Mouse (Mus musculus) stomach, embryonic 14.5 days (tissue): Measurements from ENCODE around the gene Bap1. TPM values are rescaled to one million over a fixed set of nuclear protein-coding genes. Genes with fewer than 3 reads are reported as not detected.
A peak's percentile ranks its signal among the peaks of the same experiment; 100 is the strongest.

Source experiments
- ATAC-seq: fragments of 200-750 bp; cut with Nextera tagmentation; 2 replicates; pipeline ENCODE4 v1.8.0; 2017; ENCODE audit warnings: low read depth, moderate TSS enrichment; ENCODE audit not compliant: insufficient number of reproducible peaks, insufficient read depth, low FRiP score
- H3K27ac ChIP-seq: fragments of 300-500 bp; sonication (generic); 2 replicates; pipeline ENCODE4 v1.5.1; 2014; ENCODE audit warnings: mild to moderate bottlenecking, low read length, moderate library complexity, mixed read lengths
- H3K27me3 ChIP-seq: fragments of 300-500 bp; sonication (generic); 2 replicates; pipeline ENCODE4 v1.6.1; 2014; ENCODE audit warnings: low read length, control low read depth, mixed read lengths; ENCODE audit not compliant: control insufficient read depth, insufficient read depth
- H3K36me3 ChIP-seq: fragments of 300-500 bp; sonication (generic); 2 replicates; pipeline ENCODE4 v1.6.1; 2014; ENCODE audit warnings: mild to moderate bottlenecking, control low read depth, low read length, moderate library complexity, mixed read lengths; ENCODE audit not compliant: control insufficient read depth, insufficient read depth
- H3K4me1 ChIP-seq: fragments of 300-500 bp; sonication (generic); 2 replicates; pipeline ENCODE4 v1.6.1; 2014; ENCODE audit warnings: low read length, control low read depth, mixed read lengths; ENCODE audit not compliant: control insufficient read depth, insufficient read depth
- H3K4me2 ChIP-seq: fragments of 300-500 bp; sonication (generic); replicated peaks from 2 replicates; pipeline ENCODE4 v1.6.1; 2014; ENCODE audit warnings: low read depth, low read length, control low read depth
- H3K4me3 ChIP-seq: fragments of 300-500 bp; sonication (generic); 2 replicates; pipeline ENCODE4 v1.5.1; 2014; ENCODE audit warnings: low read depth, low read length, control low read depth
- H3K9ac ChIP-seq: fragments of 300-500 bp; sonication (generic); replicated peaks from 2 replicates; pipeline ENCODE4 v1.6.1; 2014; ENCODE audit warnings: low read depth, mild to moderate bottlenecking, control low read depth, low read length, moderate library complexity, mixed read lengths
- H3K9me3 ChIP-seq: fragments of 300-500 bp; sonication (generic); 2 replicates; pipeline ENCODE4 v1.6.1; 2016; ENCODE audit warnings: low read depth, low read length, control low read depth; ENCODE audit not compliant: control insufficient read depth
- WGBS: fragments of 180-500 bp; shearing (Covaris S2); extraction: QIAGEN DNeasy Blood & Tissue Kit; methylation state at CpG from one replicate; pipeline ENCODE4 v1.1.7; 2014; 5-methylcytosine and 5-hydroxymethylcytosine counted together
- polyA plus RNA-seq: library from polyadenylated mRNA; unstranded; fragments of >200 nt; fragmentation: Nextera tagmentation; extraction: Ambion mirVana; gene quantifications from 2 replicates; pipeline ENCODE4 v1.2.1, GENCODE M21; 2014

Gene Bap1
- polyA plus RNA-seq, 1 experiment from 2014 or later, result 73.1 TPM

GRCm38 (mm10) chr14:31226978-31227377 lies 24.3 kb upstream of the Bap1 start:
- Histone ChIP-seq H3K27ac (peak overlapping the region; percentile 55; the same call in 1 of the 2 replicates), H3K4me3 (no peak overlapping the region), H3K36me3 (no peaks in the 10 kb centered on the region), H3K4me1 (no peaks in the 10 kb centered on the region), H3K4me2 (no peak overlapping the region), H3K9me3 (no peaks in the 10 kb centered on the region), H3K9ac (no peak overlapping the region), H3K27me3 (no peaks in the 10 kb centered on the region)
- peak; percentile 89; the same call in 1 of the 2 replicates for ATAC-seq
- 43% methylated on average over 4 of the region's 4 CpGs for WGBS

- no peaks in the 10 kb centered on the region for H3K36me3 ChIP-seq
- H3K4me3 ChIP-seq, result no peak overlapping the region
- H3K4me1 ChIP-seq, result no peaks in the 10 kb centered on the region
- no peak for ATAC-seq
- H3K9me3 ChIP-seq, result no peaks in the 10 kb centered on the region
- H3K27ac ChIP-seq, result peak overlapping the region; percentile 15; the same call in 1 of the 2 replicates
- H3K27me3 ChIP-seq, result no peaks in the 10 kb centered on the region
- no peak overlapping the region for H3K9ac ChIP-seq
- H3K4me2 ChIP-seq, result no peak overlapping the region
- WGBS, result 63% methylated on average over 6 of the region's 6 CpGs
These were observed 23.0 kb upstream of the Bap1 start for GRCm38 (mm10) chr14:31228234-31228633.

GRCm38 (mm10) chr14:31230442-31230841 lies 20.8 kb upstream of the Bap1 start:
- H3K4me1 ChIP-seq, result no peaks in the 10 kb centered on the region
- H3K9ac ChIP-seq, result no peak overlapping the region
- no peak overlapping the region for H3K27ac ChIP-seq
- H3K27me3 ChIP-seq, result no peaks in the 10 kb centered on the region
- H3K4me3 ChIP-seq, result no peak overlapping the region
- no peaks in the 10 kb centered on the region for H3K36me3 ChIP-seq
- WGBS, result 60% methylated on average over 8 of the region's 8 CpGs
- H3K9me3 ChIP-seq, result no peaks in the 10 kb centered on the region
- H3K4me2 ChIP-seq, result no peak overlapping the region
- ATAC-seq, result no peak

DNA sequence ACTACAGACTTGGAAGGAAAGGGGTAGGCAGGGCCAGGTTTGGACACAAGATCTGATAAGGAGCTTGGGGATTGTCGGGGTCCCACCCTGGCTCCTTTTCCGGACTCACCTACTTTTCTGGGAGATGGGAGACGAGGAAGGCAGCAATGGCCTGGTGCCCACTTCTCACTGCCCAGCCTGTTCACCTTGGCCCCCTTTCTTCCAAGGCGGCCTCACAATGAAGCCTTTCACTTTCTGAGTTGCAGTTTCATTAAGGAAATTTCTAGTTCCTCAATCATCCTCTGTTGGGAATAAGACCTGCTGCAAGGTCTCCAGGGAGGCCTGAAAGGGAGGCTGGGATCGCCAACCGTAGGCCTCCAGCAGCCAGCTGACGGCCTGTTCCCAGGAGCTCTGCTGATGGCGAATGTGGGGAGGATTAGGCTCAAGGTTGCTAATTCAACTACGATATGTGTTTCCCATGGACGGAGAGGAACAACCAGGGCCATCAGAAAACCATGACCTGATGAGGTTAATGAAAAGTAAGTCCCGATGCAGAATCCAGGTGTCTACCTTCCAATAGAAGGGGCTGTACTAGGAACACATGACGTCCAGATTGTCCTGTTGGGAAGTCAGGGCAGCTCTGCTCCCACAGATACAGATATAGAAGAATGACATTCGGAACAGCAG lies 18.7 kb upstream of the Bap1 start:
- ATAC-seq, result no peak
- Histone ChIP-seq H3K4me3 (no peak overlapping the region), H3K27me3 (no peaks in the 10 kb centered on the region), H3K27ac (no peak overlapping the region; the same call in 1 of the 2 replicates), H3K4me1 (no peaks in the 10 kb centered on the region), H3K9me3 (no peaks in the 10 kb centered on the region), H3K4me2 (no peak overlapping the region), H3K36me3 (no peaks in the 10 kb centered on the region), H3K9ac (no peak overlapping the region)
- 85% methylated on average over 13 of the region's 13 CpGs for WGBS

DNA sequence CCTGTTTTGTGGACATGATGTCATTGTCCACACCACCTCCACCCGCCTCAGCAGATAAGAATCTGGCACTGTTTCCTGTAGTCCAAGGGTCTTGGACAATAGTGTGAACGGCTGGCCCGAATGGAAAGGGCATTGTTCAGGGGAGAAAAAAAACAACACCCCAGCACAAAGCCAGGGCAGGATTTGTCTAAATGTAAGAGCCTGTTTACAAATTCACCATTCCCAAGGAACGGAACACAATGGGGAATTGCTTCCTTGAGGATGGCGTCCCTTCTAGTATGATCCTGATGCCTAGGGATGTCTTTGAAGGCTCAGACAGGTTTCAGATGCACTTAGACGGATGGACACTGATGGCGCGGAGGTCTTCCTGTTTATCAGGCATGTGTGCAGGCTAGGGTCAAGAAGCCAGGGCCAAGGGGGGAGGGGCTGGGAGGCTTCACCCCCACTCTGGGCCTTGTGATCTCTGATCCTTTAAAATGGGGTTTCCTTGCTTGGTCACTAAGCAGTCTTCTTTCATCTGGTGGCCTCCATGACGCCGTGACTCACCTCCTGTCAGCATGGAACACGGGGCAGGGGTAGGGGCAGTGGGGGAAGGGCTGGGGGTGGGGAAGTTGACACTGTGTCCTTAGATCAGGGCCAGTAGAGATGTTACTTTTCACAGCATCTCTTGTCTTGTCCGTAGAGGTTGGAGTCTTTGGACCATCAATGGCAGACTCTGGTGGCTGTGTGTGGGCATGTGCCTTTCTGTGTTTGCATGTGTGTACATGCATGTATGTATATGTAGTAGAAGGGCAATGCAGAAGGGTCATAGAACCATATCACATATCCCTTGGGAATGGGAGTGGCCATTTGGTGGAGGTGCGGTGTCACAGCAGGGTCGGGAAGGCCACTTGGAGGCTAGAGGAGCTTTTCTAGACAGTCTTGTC lies 17.9 kb upstream of the Bap1 start:
- H3K36me3 ChIP-seq, result no peaks in the 10 kb centered on the region
- H3K4me3 ChIP-seq, result no peak overlapping the region
- no peaks in the 10 kb centered on the region for H3K9me3 ChIP-seq
- 0 out of 2 replicates have a peak overlapping the region, but pooled peaks have one; percentile 2 for H3K27ac ChIP-seq
- no peaks in the 10 kb centered on the region for H3K27me3 ChIP-seq
- no peak overlapping the region for H3K9ac ChIP-seq
- no peak for ATAC-seq
- 76% methylated on average over 14 of the region's 14 CpGs for WGBS
- no peaks in the 10 kb centered on the region for H3K4me1 ChIP-seq
- H3K4me2 ChIP-seq, result no peak overlapping the region

DNA sequence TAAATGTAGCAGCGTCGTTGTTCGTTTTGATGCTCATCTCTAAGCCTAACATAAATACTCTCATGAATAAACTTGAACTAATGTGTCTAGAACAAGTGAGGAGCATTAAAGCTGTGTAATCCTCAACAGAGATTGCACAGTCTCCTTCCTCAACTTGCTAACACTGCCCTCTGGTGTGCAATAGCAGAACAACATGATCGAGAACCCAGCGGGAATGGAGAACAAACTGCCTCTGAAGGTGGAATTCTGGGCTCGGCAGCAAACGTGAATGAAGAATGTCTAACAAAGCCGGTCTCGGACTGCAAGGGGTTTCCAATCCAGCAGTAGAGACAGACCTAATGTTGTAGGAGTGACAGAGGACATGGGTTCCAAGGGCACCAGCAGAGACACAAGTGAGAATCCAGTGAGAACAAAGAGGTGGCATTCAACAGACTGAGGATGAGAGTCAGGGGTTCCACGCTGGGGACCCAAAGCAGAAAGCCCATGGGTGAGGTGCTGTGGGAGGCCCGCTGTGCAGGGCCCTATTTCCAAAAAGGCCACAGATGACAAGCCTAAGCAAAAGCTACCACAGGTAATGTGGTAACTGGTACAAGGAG lies 17.2 kb upstream of the Bap1 start:
- Histone ChIP-seq H3K36me3 (no peaks in the 10 kb centered on the region), H3K4me1 (no peaks in the 10 kb centered on the region), H3K27ac (0 out of 2 replicates have a peak overlapping the region, but pooled peaks have one; percentile 2), H3K4me2 (no peak overlapping the region), H3K4me3 (no peak overlapping the region), H3K9ac (no peak overlapping the region), H3K27me3 (no peaks in the 10 kb centered on the region), H3K9me3 (no peaks in the 10 kb centered on the region)
- ATAC-seq, result peak; percentile 58; the same call in 1 of the 2 replicates
- WGBS, result 11% methylated on average over 11 of the region's 11 CpGs

DNA sequence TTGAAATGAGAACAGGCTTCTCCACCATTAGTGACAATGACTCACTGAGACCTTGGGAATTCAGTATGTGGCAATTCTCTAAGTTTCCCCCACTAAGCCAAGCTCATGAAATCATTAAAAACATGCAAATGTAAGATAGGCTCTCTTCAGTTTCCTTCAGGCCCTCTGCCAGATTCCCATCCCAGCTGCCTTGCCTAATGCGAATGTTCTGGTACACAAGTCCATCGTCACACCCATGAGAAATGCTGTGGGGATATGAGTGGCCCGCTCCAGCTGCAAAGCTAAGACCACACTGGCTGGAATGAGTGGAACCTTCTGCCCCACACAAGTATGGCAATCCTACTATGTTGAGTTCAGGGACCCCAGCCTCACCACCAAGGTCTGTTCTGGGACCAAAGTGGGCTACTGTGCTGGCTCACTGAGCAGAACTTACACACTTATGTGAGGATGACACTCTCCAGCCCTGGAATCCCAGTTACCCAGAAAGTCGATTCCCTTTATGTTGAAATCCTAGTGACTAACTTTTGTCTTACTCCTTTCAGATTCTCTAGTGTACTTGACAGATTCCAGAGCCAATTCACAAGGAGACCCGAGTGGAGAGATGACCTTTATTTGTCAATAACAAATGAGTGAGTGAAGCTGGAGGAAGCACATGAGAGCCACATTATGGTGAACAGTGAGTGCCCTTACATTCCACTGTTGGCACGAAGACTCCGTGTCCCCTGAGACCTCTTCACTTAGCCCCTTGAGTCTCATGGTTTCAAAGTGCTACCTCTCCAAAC lies 14.0 kb upstream of the Bap1 start:
- no peak for ATAC-seq
- Histone ChIP-seq H3K36me3 (no peaks in the 10 kb centered on the region), H3K4me3 (no peak overlapping the region), H3K27ac (no peak overlapping the region), H3K4me2 (no peak overlapping the region), H3K9ac (no peak overlapping the region), H3K4me1 (no peaks in the 10 kb centered on the region), H3K27me3 (no peaks in the 10 kb centered on the region), H3K9me3 (no peaks in the 10 kb centered on the region)
- WGBS, result 80% methylated on average over 7 of the region's 7 CpGs

GRCm38 (mm10) chr14:31240528-31240927 lies 10.7 kb upstream of the Bap1 start:
- H3K9me3 ChIP-seq, result no peaks in the 10 kb centered on the region
- H3K27ac ChIP-seq, result no peak overlapping the region
- H3K4me2 ChIP-seq, result no peak overlapping the region
- no peaks in the 10 kb centered on the region for H3K36me3 ChIP-seq
- H3K4me3 ChIP-seq, result no peak overlapping the region
- H3K4me1 ChIP-seq, result no peaks in the 10 kb centered on the region
- no peak for ATAC-seq
- H3K9ac ChIP-seq, result no peak overlapping the region
- WGBS, result 67% methylated on average over 3 of the region's 3 CpGs
- no peaks in the 10 kb centered on the region for H3K27me3 ChIP-seq
